Mouse (Mus musculus) ovary, postnatal 10 days (tissue): ENCODE results near the gene Trmt10b.

ENCODE experiments used
- DNase-seq: peaks from one replicate; pipeline ENCODE4 v3.0.0; 2022; ENCODE audit warnings: low spot score

Gene Trmt10b

DNA sequence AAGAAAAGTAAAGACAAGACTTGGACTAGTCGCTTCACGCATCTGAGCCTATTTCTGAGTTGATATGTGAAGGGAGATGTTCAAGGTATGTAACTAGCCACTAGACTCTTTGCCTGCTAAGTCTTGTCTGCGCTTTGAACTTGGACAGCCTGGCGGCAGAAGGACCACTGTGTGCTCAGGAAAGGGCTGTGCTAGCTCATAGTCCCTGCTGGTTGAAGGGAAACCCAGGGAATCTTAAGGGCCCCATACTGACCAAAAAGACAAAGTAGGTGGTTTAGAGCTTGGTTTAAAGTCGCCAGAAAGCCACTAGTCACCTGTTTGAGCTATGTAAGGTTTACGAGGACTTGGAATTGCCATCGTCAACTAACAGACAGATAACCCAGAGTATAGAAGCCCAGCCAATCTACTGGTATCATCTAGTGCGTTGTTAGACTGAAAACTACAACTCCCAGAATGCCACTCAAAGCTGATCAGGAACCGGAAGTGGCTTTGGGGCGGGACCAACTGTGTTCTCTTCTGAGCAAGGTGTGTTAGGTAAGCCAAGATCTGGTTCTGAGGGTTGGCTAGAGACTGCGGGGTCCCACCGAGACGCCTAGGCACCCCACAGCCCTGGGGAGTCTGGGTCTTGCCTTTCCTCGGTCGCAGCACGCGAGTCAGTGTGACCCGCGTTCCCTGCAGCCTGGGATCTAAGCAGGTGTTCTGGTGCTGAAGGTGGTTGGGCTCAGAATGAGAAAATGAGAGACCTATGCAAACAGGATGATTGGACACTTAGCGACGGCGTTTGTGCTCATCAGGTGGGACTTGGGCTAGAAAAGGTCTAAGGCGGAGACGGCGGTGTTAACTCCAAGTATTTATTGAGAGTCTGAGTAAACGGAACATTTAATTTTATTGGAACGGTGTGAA is at the start of gene Trmt10b:
Gene Trmt10b (plus strand): TSS at position 466 of the 903 bp plus-strand sequence.
- no peak for DNase-seq

DNA sequence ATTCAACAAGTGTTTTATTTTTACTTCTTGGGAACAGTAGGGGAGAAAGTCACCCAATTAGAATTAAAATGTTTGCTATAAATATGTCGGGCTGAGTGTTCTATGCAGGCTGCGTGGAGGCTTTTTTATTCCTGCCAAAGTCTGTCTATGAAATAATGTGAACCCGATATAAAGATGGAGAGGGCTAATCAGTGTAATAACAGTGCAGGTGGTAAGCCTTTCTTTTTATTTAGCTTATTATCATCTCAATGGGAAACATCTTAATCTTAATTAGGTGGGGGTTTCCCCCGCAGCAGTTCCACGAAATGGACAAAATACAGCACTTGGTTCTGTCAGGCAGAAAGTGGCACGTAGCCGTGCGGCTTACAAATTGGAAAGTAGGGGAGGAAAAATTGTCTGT is 45.7 kb upstream of the Trmt10b start:
- DNase-seq: no peak

DNA sequence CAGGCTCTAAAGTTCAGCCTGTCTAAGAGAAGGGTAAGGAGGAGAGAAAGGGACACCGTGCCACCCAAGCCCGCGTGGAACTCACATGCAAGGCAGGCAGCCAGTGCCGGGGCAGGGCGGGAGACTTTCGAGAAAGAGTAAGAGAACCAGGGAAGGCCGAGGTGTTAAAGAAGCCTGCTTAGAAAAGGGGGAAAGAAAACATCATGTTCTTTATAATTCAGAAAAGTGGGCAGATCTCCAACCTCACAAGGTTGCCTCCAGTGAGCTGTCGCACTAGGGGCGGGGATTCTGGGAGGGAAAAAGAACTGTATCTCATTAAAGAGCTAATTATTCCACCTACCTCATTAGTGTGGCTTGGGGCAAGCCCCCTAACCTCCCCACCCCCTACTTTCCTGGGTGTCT is 44.1 kb upstream of the Trmt10b start:
- DNase-seq: no peak

DNA sequence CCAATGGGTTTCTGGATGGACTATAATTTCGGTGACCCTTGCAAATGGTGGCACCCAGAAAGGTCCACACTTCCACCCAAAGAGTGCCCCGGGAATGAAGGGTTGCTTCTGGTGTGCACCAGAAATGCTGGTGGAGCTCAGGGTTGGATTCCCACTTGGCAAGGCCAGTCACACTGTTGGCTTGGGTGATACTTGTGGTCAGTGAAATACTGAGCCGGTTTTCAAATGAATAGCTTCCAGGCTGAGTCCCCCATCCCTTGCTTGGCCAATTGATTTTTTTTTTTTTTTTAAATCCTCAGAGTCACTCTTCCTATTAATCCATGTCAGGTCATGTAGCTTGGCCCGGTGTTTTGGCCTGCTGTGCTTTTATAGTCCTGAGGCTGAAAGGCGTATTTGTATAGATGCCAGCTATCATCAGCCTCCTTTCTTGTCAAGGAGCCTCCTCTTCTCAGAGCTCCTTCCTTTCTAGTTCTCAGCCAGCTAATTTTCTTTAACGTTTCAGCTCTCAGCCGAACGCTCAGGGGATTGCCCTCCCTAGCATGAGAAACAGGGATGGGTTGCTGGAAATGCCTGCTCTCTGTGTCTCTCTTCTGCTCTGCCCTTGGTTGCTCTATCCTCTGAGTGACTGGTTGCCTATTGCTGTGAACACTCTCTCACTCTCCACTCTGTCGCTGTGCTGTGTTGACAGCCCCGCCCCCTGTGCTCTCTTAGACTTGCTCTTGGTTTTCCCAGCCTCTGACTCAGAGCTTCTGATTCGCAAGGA is 42.9 kb upstream of the Trmt10b start:
- no peak for DNase-seq

DNA sequence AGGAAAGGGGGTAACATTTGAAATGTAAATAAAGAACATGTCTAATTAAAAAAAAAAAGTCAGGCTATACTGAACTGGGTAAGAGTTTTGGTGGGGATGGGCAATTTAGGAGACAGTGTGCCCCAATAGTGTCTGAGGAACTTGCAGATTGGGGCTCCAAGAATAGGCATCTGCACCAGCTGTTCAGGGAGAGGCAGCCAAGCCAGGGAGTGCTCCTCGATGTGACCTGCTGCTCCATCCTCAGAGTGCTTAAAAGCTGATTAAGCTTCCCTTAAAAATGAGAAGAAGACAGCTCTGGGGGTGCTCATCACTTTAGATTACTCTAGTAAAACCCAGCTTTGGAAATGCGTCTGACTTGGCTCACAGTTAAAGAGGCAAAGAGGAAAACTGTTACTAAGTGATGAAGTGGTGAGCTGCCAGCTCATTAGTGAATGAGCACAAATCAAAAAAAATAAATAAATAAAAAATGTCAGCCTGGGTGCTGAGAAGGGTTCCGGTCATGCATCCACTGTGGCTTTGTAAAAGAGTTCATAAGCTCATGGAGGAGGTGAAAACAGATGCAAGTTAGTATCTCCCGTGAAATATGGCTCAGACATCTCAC is 37.6 kb upstream of the Trmt10b start:
- DNase-seq: no peak

DNA sequence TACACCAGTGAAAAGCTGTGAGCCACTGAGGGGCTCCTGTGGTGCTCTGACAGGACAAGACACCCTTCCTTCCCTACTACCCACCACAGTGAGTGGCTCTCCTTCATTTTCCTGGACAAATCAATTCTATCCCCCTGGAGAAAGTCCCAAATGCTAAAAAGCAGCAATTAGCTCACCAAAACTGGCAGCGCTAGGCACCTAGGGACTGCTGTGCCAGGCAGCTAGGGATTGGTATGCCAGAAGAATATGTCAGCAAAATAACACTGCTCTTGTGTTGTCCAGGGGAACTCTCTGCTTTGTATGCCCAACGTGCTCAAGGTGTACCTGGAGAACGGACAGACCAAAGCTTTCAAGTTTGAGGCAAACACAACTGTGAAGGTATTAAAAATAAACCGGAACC is 35.4 kb upstream of the Trmt10b start:
- no peak for DNase-seq

DNA sequence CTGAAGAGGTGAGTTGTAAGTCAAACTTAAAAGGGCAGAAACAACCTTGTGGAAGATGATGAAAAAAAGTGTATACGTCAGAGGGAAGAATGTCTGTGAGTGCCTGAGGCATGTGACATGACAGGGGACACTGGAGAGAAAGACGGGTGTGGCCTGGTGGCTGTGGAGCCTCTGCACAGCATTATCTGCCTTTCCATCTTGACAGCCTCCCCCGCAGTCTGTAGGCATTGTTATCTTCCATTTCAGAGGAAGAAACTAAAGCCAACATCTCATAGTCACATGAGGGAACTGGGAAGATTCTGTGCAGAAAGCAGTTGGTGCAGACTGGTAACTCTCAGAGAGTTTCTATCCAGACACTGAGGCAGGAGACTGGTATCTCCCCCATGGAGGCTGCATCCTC is 29.0 kb upstream of the Trmt10b start:
- no peak for DNase-seq

DNA sequence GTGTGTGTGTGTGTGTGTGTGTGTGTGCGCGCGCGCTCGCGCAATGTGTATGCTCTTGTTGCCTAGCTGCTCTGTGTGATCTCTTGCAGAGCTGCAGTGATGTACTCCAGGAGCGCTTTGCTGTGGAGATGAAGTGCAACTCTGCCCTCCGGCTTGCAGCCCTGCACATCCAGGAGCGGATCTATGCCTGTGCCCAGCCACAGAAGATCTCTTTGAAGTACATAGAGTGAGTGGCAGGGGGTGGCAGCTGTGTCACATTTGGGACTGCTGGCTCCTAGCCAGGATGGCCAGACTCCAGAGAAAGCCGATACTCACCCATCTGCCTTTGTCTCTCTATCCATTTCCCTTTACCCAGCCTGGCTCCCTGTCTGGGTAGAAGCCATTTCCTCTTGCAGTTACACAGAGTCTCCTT is 25.9 kb upstream of the Trmt10b start:
- no peak for DNase-seq

DNA sequence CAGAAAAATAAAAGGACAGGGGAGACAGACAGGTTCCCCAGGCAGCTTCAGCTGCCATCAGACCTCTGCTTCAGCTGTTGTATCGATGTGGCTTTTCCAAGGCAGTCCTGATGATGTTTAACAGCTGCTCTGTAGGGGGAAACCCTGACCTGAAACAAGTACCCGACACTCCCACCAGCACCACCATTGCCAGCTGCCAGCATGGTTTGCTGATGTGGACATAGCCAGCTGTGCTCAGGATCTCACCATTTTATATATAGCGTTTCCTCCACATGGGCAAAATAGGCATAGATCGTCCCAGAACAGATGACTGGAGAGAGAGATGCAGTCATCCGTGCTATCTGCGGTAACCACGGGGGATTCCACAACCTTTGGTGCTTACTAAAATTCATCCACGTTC is 21.2 kb upstream of the Trmt10b start:
- no peak for DNase-seq

DNA sequence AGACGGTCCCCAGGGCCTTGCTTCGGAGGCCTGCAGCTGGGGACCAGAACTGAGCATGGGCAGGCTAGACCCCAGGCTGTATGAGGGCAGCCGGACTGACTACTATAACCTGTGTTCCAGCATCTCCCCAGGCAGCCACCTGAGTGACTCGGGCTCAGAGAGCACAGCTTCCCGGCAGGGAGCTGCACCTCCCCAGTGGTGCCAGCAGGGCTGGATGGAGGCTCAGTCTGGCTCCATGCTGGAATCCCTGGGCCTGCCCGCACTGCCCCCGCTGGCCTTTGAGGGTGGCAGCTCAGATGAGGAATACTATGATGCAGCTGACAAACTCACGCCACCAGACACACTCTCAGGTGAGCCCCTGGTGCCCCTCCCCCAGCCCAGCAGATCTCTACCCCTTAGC is 17.6 kb upstream of the Trmt10b start:
- DNase-seq: no peak

DNA sequence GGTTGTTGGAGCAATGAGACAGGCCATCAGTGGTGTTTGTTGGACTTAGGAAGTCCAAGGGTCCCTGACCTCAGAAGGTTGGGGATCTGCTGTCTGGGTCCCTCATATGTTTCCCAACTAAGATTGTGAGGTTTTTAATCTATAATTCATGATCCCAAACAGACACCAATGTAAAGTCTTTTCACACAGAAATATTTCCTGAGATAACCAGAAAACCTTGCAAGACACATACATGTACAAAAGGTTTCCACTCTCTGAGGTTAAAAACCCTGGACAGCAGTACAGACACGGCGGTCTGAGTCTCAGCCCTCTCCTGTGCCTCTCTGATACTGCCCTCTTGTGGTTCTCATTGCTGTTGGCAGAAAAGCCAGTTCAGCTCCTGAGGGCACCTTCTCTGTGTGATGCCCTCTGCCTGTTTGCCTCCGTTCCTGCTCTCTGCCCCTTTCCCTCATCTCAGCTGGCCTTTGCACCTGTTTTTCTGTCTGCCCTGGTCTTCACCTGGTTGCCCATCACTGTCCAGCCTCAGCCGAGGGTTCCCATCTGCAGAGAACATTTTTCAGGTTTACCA is 16.9 kb upstream of the Trmt10b start:
- peak; percentile 20 for DNase-seq

DNA sequence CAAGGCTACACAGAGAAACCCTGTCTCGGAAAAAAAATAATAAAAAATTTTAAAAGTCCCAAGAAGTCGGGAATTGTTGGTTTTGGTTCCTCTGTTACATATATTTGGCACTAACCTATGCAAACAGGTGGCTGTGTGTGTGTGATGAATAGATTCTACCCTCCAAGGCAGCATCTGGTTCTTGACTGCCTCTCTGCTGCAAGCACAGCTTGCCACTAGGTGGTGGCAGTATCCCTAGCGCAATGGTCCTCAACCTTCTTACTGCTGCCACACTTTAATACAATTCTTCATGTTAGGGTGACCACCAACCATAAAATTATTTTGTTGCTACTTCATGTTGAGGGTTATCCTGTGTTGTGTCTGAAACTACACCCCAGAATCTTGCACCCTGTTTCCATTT is 10.6 kb upstream of the Trmt10b start:
- DNase-seq: no peak

DNA sequence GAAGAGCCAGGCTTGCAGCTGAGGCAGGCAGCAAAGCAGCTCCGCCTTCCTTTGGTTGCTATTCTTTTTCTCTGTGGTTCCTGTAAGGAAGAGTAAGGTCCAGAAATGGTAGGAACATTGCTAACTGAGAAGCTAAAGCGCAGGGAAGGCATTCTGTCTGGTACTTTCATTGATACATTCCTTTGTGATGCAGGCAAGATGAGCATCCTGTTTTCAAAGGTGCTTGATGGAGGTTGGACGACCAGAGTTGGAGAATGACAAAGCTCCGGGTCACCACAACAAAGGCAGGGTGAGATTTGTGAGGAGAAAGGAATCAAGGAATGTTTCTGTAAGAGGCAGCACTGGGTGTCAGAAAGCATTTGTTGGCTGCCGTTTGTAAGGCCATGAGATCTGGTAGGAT is 9.0 kb upstream of the Trmt10b start:
- DNase-seq: no peak

DNA sequence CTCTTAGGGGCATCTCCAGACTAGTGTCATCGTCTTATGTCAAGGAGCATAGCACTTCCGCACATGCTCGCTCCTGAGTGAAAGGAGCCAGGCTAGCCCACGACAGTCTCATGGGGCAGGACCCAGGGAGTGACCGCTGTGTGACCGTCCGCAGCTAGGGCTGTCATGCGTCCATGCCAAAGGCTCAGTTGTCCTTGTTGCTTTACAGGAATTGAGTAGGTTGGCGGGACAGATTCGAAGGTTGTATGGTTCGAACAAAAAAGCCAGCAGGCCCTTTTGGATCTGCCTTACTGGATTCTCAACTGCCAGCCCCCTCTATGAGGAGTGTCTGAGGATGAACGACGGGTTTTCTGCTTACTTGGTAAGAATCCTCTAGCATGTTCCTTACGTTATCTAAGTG is 8.6 kb downstream of the Trmt10b start:
- DNase-seq: no peak

DNA sequence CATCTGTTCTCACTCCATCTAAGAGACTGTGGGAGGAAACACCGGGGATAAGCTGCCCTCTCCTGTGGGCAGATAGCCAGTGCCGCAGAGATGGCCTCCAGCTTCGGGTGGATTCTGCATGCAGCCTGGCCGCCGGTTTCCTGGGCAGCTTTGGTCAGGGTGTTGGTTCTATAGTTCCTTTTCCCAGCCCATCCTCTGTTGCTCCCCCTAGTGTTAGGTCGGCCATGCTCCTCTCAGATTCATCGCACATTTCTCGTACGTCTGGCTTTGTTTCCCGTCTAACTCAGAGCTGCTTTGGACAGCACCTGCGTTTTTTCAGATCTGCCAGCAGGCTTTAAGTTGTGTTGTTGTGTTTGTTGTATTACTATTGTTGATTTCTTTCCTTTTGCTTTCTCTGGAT is 11.1 kb downstream of the Trmt10b start:
- no peak for DNase-seq

DNA sequence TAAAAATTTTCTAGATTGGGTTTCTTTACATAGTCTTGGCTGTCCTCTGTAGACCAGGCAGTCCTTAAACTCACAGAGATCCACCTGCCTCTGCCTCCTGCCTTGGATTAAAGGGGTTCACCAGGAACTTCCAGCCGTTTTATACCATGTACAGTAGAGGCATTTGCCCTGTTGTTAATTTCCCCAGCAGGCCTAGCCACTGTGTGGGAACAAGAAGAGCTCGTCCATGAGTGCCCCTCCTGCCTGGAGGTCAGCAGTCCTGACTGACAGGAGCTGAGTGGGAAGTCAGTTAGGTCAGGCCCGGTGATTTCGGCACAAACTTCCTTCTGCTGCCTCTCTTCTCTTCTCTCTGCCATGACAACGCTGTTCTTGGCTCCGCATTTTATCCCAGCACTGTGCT is 11.7 kb downstream of the Trmt10b start:
- DNase-seq: no peak

DNA sequence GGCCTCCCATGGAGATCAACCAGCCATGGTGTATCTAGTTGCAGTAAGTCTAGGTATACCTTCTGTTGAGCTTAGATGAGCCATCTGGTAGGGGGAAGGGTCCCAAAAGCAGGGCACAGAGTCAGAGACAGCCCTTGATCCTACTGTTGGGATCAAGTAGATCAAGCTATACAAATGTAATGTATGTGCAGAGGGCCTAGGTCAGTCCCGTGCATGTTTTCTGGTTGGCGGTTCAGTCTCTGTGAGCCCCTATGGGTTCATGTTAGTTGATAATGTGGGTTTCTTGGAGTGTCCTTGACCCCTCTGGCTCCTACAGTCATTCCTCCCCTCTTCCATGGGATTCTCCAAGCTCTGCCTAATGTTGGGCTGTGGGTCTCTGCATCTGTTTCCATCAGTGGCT is 14.1 kb downstream of the Trmt10b start:
- DNase-seq: no peak

DNA sequence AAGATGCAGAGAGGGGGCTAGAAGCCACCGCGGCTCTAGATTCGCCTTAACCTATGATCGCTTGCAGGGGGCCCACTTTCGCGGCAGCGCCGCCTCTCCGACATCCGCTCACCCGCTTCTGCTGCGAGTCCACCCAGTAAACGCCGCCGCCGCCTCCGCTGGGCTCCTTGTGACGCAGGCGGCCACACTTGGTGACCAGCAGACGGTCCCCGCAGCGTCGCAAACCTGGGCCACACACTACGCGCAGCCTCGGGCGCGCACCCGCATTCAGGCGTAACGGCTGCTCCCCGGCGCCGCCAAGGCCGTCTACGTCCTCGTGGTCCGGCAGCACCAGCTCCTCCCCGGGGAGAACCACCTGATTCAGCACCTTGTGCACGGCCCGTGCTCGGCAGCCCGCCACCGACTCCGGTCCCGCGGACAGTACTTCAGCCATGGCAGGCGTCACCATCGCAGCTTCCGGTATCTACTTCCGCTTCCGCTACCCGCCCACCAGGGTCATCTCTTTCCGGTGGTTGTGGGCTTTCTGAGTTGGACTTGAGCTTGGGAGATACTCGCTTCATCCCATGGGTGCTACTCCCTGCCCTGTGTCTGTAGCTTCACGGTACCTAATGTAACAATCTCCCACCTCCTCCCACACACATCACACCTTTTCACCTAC is 23.4 kb downstream of the Trmt10b start:
- peak; percentile 62 for DNase-seq

DNA sequence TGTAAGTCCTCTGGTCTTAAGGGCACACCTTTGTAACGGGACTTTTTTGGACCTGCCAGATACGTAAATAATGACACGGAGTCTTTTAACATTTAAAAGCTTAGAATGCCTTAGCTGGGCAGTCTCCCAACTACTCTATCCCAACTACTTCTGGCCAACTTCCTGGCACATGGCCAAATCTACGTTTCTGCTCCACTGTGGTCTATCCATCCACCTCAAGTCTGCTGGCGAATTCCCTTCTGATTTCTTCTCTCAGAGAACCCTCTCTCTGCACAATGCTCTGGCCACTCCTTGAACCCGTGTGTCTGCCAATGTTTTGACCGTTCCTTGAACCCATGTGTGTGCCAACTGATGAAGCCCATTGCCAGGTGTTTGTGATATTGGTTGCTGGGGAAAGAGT is 34.2 kb downstream of the Trmt10b start:
- no peak for DNase-seq

DNA sequence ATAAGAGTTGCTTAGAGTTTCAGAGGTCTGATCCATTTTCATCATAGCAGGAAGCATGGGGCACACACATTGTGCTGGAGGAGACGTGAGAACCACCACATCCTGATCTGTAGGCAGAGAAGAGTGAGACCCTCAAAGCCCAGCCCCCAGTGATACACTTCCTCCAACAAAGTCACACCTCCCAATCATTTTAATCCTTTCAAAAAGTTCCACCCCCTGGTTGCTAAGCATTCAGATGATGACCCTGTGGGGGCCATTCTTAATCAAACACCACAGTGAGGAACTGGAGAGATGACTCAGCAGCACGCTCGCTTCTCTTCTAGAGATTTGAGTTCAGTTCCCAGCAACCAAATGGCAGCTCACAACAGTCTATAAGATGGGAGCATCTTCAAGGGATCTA is 35.5 kb downstream of the Trmt10b start:
- no peak for DNase-seq

DNA sequence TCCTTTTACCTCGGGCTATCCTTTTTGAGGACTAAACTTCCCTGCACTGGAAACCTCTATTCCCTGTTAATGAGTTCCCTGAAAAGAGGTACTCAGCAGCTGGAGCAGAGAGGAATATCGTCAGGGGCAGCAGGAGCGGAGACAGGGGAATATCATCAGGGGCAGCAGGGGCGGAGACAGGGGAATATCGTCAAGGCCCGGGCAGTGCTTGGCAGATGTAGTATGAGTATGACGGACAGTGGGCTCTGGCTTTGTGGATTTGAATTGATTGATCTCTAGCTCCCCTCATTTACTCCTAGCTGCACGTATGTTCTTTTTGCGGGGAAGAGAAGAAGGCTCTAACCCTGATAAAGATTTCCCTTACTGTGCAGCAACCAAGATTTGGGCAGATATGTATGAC is 44.3 kb downstream of the Trmt10b start:
- DNase-seq: no peak

DNA sequence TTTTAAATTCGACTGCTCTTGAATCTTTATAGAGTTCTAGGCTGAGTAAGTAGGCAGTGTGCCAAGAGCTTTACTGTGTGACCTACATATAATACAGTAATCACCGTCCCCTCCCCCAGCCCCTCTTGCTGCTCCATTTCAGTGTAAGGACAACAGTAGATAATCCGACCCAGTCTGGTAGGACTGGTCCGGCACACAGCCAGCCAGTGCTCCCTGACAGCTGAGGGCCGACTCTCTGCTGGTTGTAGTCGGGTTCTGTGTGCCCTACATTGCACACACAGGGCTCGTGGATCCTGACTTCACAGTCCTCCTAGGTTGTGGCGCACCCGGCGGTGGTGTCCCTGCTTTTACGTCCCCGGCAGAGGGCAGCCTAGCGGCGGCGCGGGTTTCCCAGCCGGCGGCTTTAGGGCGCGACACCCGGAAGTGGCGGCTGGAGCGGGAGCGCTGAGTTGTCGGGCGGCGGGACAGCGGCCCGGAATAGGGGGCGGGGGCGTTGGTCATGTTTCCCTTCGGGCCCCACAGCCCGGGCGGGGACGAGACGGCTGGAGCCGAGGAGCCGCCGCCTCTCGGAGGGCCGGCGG is 44.8 kb downstream of the Trmt10b start, which contains the start of gene Dcaf10:
Gene Dcaf10 (plus strand): TSS at position 433 of the 581 bp plus-strand sequence.
- peak; percentile 96 for DNase-seq
